Comparison of ENCODE assay signal across 26 mouse cellular contexts in the genomic region with DNA sequence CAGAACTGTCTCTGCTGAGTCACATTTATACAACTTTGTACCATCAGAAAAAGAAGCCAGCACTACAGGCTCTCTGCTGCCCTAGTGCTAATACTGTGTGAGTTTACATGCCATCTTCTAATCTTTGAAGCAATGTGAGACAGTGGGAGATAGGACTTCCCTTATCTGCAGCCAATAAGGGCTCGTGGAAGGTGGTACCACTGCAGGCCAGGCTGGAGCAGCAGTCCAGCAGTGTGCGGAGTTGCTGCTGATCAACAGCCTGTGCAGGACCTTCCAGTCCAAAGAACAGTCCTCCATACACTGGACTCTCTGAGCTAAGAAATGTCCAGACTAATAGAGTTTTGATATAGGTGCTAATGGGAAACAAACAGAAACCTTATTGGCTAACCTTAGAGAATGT. TPM values are rescaled to one million over a fixed set of nuclear protein-coding genes. Genes with fewer than 3 reads are reported as not detected.
A peak's percentile ranks its signal among the peaks of the same experiment; 100 is the strongest.
DNase-seq lines count a peak whose midpoint lies in the region; ATAC-seq lines count a peak whose summit lies in the region.
"Had no signal": no experiment of that assay in that cellular context is flagged by ENCODE, and none has a peak within 500 bp of the region (broad histone marks: within the 10 kb centered on the region; RNA-seq: fewer than 3 reads in every experiment).

No protein-coding gene starts in this region.

- 86% methylated on average over 2 of the region's 2 CpGs for WGBS in hindbrain, embryonic 15.5 days
- WGBS in hindbrain, embryonic 14.5 days, result 87% methylated on average over 2 of the region's 2 CpGs
- 85% methylated on average over 2 of the region's 2 CpGs for WGBS in midbrain, embryonic 11.5 days
- 86% methylated on average over 2 of the region's 2 CpGs for WGBS in midbrain, embryonic 15.5 days
- 65% methylated on average over 2 of the region's 2 CpGs for WGBS in intestine, embryonic 16.5 days
- 36% methylated on average over 2 of the region's 2 CpGs for WGBS in liver, embryonic 16.5 days (ENCODE audit: insufficient replicate concordance)

- H3K27ac ChIP-seq in hindbrain, embryonic 15.5 days (replicated peaks), result no peak overlapping the region
- no peak overlapping the region; the same call in 1 of the 2 replicates for H3K27ac ChIP-seq in hindbrain, embryonic 14.5 days
- no peak overlapping the region for H3K27ac ChIP-seq in midbrain, embryonic 11.5 days (ENCODE audit: low read depth, low read length)
- H3K27ac ChIP-seq in midbrain, embryonic 15.5 days, result no peak overlapping the region
- H3K27ac ChIP-seq in intestine, embryonic 16.5 days (ENCODE audit: low read length), result no peak overlapping the region
- no peak overlapping the region for H3K27ac ChIP-seq in liver, embryonic 16.5 days (ENCODE audit: low read length)
- H3K27ac ChIP-seq: forebrain, embryonic 12.5 days; gastrocnemius, adult 2 months; hindbrain, embryonic 12.5 days; limb, embryonic 10.5 days; limb, embryonic 15.5 days had no signal

- DNase-seq in hindbrain, embryonic 14.5 days (ENCODE audit: low spot score), result no peak
- no peak for DNase-seq in midbrain, embryonic 11.5 days (ENCODE audit: low spot score, missing footprints)
- DNase-seq in adrenal gland, postnatal 14 days, result no peak
- DNase-seq in spleen, adult 12 weeks (ENCODE audit: low spot score), result no peak
- DNase-seq: adrenal gland, postnatal 36 days; B cell, adult 2 months; cerebellum, adult 2 months; cerebellum, postnatal 14 days; gastrocnemius, adult 2 months; heart, postnatal 36 days; kidney, adult 9 months; kidney, postnatal 10 days; layer of hippocampus, adult 9-11 months; lung, embryonic 14.5 days; lung, postnatal 14 days; right cerebral cortex, adult 18-20 months had no signal

- H3K4me1 ChIP-seq in hindbrain, embryonic 15.5 days (replicated peaks), result no peaks in the 10 kb centered on the region
- H3K4me1 ChIP-seq in hindbrain, embryonic 14.5 days (replicated peaks; ENCODE audit: control insufficient read depth, insufficient read depth, low read length), result no peaks in the 10 kb centered on the region
- no peaks in the 10 kb centered on the region for H3K4me1 ChIP-seq in midbrain, embryonic 11.5 days (ENCODE audit: control insufficient read depth, insufficient read depth, low read length)
- no peaks in the 10 kb centered on the region for H3K4me1 ChIP-seq in midbrain, embryonic 15.5 days
- 0 out of 2 replicates have a peak, but pooled peaks cover 2% of the 10 kb centered on the region for H3K4me1 ChIP-seq in intestine, embryonic 16.5 days (ENCODE audit: control insufficient read depth, insufficient read depth, low read length)
- no peaks in the 10 kb centered on the region; the same call in 1 of the 2 replicates for H3K4me1 ChIP-seq in liver, embryonic 16.5 days (ENCODE audit: control insufficient read depth, low read depth, low read length)
- H3K4me1 ChIP-seq: hindbrain, embryonic 12.5 days; limb, embryonic 10.5 days; limb, embryonic 15.5 days had no signal

- no peaks in the 10 kb centered on the region for H3K9me3 ChIP-seq in hindbrain, embryonic 15.5 days
- no peaks in the 10 kb centered on the region for H3K9me3 ChIP-seq in hindbrain, embryonic 14.5 days (ENCODE audit: control insufficient read depth, low read length)
- H3K9me3 ChIP-seq in midbrain, embryonic 11.5 days (ENCODE audit: control insufficient read depth, low read length), result no peaks in the 10 kb centered on the region
- no peaks in the 10 kb centered on the region for H3K9me3 ChIP-seq in midbrain, embryonic 15.5 days
- no peaks in the 10 kb centered on the region for H3K9me3 ChIP-seq in intestine, embryonic 16.5 days (ENCODE audit: control insufficient read depth, low read length)
- H3K9me3 ChIP-seq in liver, embryonic 16.5 days (replicated peaks; ENCODE audit: control insufficient read depth, low read length), result no peaks in the 10 kb centered on the region
- H3K9me3 ChIP-seq: forebrain, embryonic 12.5 days; hindbrain, embryonic 12.5 days; limb, embryonic 10.5 days; limb, embryonic 15.5 days had no signal

- peak; percentile 38; the same call in 1 of the 2 replicates for ATAC-seq in hindbrain, embryonic 15.5 days (ENCODE audit: low FRiP score, low read depth)
- no peak for ATAC-seq in hindbrain, embryonic 14.5 days (ENCODE audit: low FRiP score)
- 0 out of 2 replicates have a peak, but pooled peaks have one; percentile 33 for ATAC-seq in midbrain, embryonic 11.5 days (ENCODE audit: low FRiP score)
- no peak for ATAC-seq in midbrain, embryonic 15.5 days (replicated peaks)
- ATAC-seq in intestine, embryonic 16.5 days, result peak; percentile 85
- peak; percentile 24; the same call in 1 of the 2 replicates for ATAC-seq in liver, embryonic 16.5 days (ENCODE audit: low read depth)

- no peaks in the 10 kb centered on the region for H3K36me3 ChIP-seq in hindbrain, embryonic 15.5 days
- no peaks in the 10 kb centered on the region for H3K36me3 ChIP-seq in hindbrain, embryonic 14.5 days (replicated peaks; ENCODE audit: control insufficient read depth, insufficient read depth)
- H3K36me3 ChIP-seq in midbrain, embryonic 11.5 days (ENCODE audit: control insufficient read depth, insufficient read depth, low read length), result no peaks in the 10 kb centered on the region
- no peaks in the 10 kb centered on the region for H3K36me3 ChIP-seq in midbrain, embryonic 15.5 days (replicated peaks)
- no peaks in the 10 kb centered on the region for H3K36me3 ChIP-seq in intestine, embryonic 16.5 days (ENCODE audit: control insufficient read depth, insufficient read depth, low read length)
- no peaks in the 10 kb centered on the region for H3K36me3 ChIP-seq in liver, embryonic 16.5 days (ENCODE audit: control insufficient read depth, insufficient read depth)
- H3K36me3 ChIP-seq: forebrain, embryonic 12.5 days; hindbrain, embryonic 12.5 days; limb, embryonic 10.5 days had no signal

- no peak overlapping the region for H3K4me3 ChIP-seq in hindbrain, embryonic 15.5 days
- no peak overlapping the region for H3K4me3 ChIP-seq in hindbrain, embryonic 14.5 days (replicated peaks; ENCODE audit: low read length)
- no peak overlapping the region for H3K4me3 ChIP-seq in midbrain, embryonic 11.5 days (ENCODE audit: low read depth, low read length)
- no peak overlapping the region for H3K4me3 ChIP-seq in midbrain, embryonic 15.5 days
- no peak overlapping the region for H3K4me3 ChIP-seq in intestine, embryonic 16.5 days (ENCODE audit: low read length)
- no peak overlapping the region for H3K4me3 ChIP-seq in liver, embryonic 16.5 days (ENCODE audit: low read depth, low read length)
- H3K4me3 ChIP-seq: erythroblast, embryonic 14.5 days; forebrain, embryonic 12.5 days; gastrocnemius, adult 2 months; hindbrain, embryonic 12.5 days; limb, embryonic 10.5 days; limb, embryonic 15.5 days had no signal

- H3K9ac ChIP-seq in hindbrain, embryonic 15.5 days, result no peak overlapping the region
- no peak overlapping the region for H3K9ac ChIP-seq in hindbrain, embryonic 14.5 days
- H3K9ac ChIP-seq in midbrain, embryonic 11.5 days (ENCODE audit: low read length), result no peak overlapping the region
- H3K9ac ChIP-seq in midbrain, embryonic 15.5 days, result no peak overlapping the region
- no peak overlapping the region for H3K9ac ChIP-seq in intestine, embryonic 16.5 days (ENCODE audit: low read depth, low read length)
- H3K9ac ChIP-seq in liver, embryonic 16.5 days (ENCODE audit: low read depth, low read length), result no peak overlapping the region
- H3K9ac ChIP-seq: forebrain, embryonic 12.5 days; hindbrain, embryonic 12.5 days; limb, embryonic 15.5 days; lung, embryonic 14.5 days had no signal

- no peak overlapping the region for H3K4me2 ChIP-seq in hindbrain, embryonic 15.5 days
- no peak overlapping the region for H3K4me2 ChIP-seq in hindbrain, embryonic 14.5 days (replicated peaks)
- H3K4me2 ChIP-seq in midbrain, embryonic 11.5 days, result no peak overlapping the region
- H3K4me2 ChIP-seq in midbrain, embryonic 15.5 days, result no peak overlapping the region
- H3K4me2 ChIP-seq in intestine, embryonic 16.5 days (ENCODE audit: low read depth, low read length), result no peak overlapping the region
- H3K4me2 ChIP-seq in liver, embryonic 16.5 days (ENCODE audit: low read depth, low read length), result no peak overlapping the region
- H3K4me2 ChIP-seq: forebrain, embryonic 12.5 days; heart, embryonic 11.5 days; hindbrain, embryonic 12.5 days; limb, embryonic 15.5 days; lung, embryonic 14.5 days had no signal

- H3K27me3 ChIP-seq in hindbrain, embryonic 15.5 days, result no peaks in the 10 kb centered on the region
- no peaks in the 10 kb centered on the region for H3K27me3 ChIP-seq in hindbrain, embryonic 14.5 days (ENCODE audit: control insufficient read depth, insufficient read depth, low read length)
- H3K27me3 ChIP-seq in midbrain, embryonic 11.5 days (ENCODE audit: control insufficient read depth, insufficient read depth, low read length), result no peaks in the 10 kb centered on the region
- H3K27me3 ChIP-seq in midbrain, embryonic 15.5 days (replicated peaks), result no peaks in the 10 kb centered on the region
- no peaks in the 10 kb centered on the region for H3K27me3 ChIP-seq in intestine, embryonic 16.5 days (replicated peaks; ENCODE audit: control insufficient read depth, insufficient read depth, low read length)
- no peaks in the 10 kb centered on the region for H3K27me3 ChIP-seq in liver, embryonic 16.5 days (ENCODE audit: control insufficient read depth, insufficient read depth, low read depth, low read length)
- H3K27me3 ChIP-seq: hindbrain, embryonic 12.5 days; limb, embryonic 15.5 days had no signal

RNA-seq across cellular contexts. Expression of a gene that starts 59.2 kb away (rescaled TPM):
- polyA plus RNA-seq in hindbrain, embryonic 15.5 days (2015; fragmentation: Nextera tagmentation; extraction: Ambion mirVana), result 79.5 and 79.6 TPM in 2 replicates
- 83.2 and 86.9 TPM in 2 replicates for polyA plus RNA-seq in hindbrain, embryonic 14.5 days (2014; fragmentation: Nextera tagmentation; extraction: Ambion mirVana)
- polyA plus RNA-seq in midbrain, embryonic 11.5 days (2014; fragmentation: Nextera tagmentation; extraction: Ambion mirVana), result 31.9 and 33.7 TPM in 2 replicates
- 77.0 and 82.8 TPM in 2 replicates for polyA plus RNA-seq in midbrain, embryonic 15.5 days (2015; fragmentation: Nextera tagmentation; extraction: Ambion mirVana)
- 53.0 and 56.7 TPM in 2 replicates for polyA plus RNA-seq in intestine, embryonic 16.5 days (2015; fragmentation: Nextera tagmentation; extraction: Ambion mirVana)
- 7.6 and 8.4 TPM in 2 replicates for polyA plus RNA-seq in liver, embryonic 16.5 days (2015; fragmentation: Nextera tagmentation; extraction: Ambion mirVana)
- total RNA-seq in adrenal gland, postnatal 14 days (2021), result 6.6 and 8.3 TPM in 2 replicates
- polyA plus RNA-seq: erythroblast, embryonic 14.5 days had no signal

Comparison
In these comparisons a context has a peak if more than half of its experiments do, and no peak if none do; other contexts are left out.
1. ATAC-seq: peak in hindbrain, embryonic 15.5 days (single experiment), midbrain, embryonic 11.5 days (single experiment), intestine, embryonic 16.5 days (single experiment) and liver, embryonic 16.5 days (single experiment); none in hindbrain, embryonic 14.5 days (single experiment) and midbrain, embryonic 15.5 days (single experiment).